In the genomic region with DNA sequence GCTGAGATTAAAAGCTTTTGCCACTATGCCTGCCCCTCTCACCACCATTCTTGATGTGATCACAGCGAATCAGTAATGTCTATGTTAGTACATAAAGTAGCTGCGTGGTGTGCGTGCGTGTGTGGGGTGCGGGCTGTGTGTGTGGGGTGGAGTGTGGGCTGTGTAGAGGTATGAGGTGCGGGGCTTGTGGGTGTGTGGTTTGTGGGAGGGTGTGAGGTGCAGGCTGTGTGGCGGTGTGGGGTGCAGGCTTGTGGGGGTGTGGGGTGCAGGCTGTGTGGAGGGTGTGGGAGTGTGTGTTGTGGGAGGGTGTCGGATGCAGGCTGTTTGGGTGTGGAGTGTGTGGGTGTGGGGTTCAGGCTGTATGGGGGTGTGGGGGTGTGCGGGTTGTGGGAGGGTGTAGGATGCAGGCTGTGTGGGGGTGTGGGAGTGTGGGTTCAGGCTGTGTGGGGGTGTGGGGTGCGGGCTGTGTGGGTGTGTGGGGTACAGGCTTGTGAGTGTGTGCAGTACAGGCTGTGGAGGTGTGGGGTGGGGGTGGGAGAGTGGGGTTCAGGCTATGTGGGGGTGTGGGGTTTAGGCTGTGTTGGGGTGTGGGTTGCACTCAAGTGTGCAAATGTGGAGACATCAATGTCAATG, we compare ENCODE assay signal across 15 mouse cellular contexts. TPM values are rescaled to one million over a fixed set of nuclear protein-coding genes. Genes with fewer than 3 reads are reported as not detected.
DNase-seq lines count a peak whose midpoint lies in the region; ATAC-seq and TF ChIP-seq lines count a peak whose summit lies in the region.
"Had no signal": no experiment of that assay in that cellular context is flagged by ENCODE, and none has a peak within 500 bp of the region (broad histone marks: within the 10 kb centered on the region; RNA-seq: fewer than 3 reads in every experiment).

No protein-coding gene starts in this region.

- no peaks in the 10 kb centered on the region for H3K36me3 ChIP-seq in heart, embryonic 13.5 days
- H3K36me3 ChIP-seq in heart, adult 2 months (ENCODE audit: control insufficient read depth, insufficient read depth, low read length), result no peaks in the 10 kb centered on the region
- no peaks in the 10 kb centered on the region for H3K36me3 ChIP-seq in midbrain, embryonic 12.5 days
- H3K36me3 ChIP-seq in midbrain, embryonic 14.5 days (ENCODE audit: control insufficient read depth, insufficient read depth, low read length), result no peaks in the 10 kb centered on the region
- H3K36me3 ChIP-seq in limb, embryonic 11.5 days (ENCODE audit: control insufficient read depth, insufficient read depth, low read length), result no peaks in the 10 kb centered on the region
- no peaks in the 10 kb centered on the region for H3K36me3 ChIP-seq in stomach, postnatal 0 days (ENCODE audit: control insufficient read depth, insufficient read depth, low read length)
- H3K36me3 ChIP-seq: hindbrain, embryonic 15.5 days had no signal

- no peak overlapping the region for H3K27ac ChIP-seq in heart, embryonic 13.5 days (replicated peaks)
- no peak overlapping the region for H3K27ac ChIP-seq in heart, adult 2 months
- no peak overlapping the region for H3K27ac ChIP-seq in midbrain, embryonic 12.5 days (replicated peaks)
- no peak overlapping the region for H3K27ac ChIP-seq in midbrain, embryonic 14.5 days (replicated peaks; ENCODE audit: low read depth, low read length)
- no peak overlapping the region for H3K27ac ChIP-seq in limb, embryonic 11.5 days (replicated peaks; ENCODE audit: low read depth, low read length)
- H3K27ac ChIP-seq in stomach, postnatal 0 days (replicated peaks), result no peak overlapping the region
- H3K27ac ChIP-seq: hindbrain, embryonic 15.5 days; left cerebral cortex, adult 2 months had no signal

- 87% methylated on average over 10 of the region's 10 CpGs for WGBS in heart, embryonic 13.5 days
- 91% methylated on average over 10 of the region's 10 CpGs for WGBS in heart, adult 2 months
- WGBS in midbrain, embryonic 12.5 days, result 94% methylated on average over 10 of the region's 10 CpGs
- WGBS in midbrain, embryonic 14.5 days, result 97% methylated on average over 10 of the region's 10 CpGs
- WGBS in limb, embryonic 11.5 days, result 92% methylated on average over 10 of the region's 10 CpGs
- 83% methylated on average over 10 of the region's 10 CpGs for WGBS in stomach, postnatal 0 days

- no peak for TF ChIP-seq POLR2A in heart, adult 2 months (IDR thresholded peaks at IDR 0.05; ENCODE audit: insufficient read depth, low read depth, low read length)

- H3K4me2 ChIP-seq in heart, embryonic 13.5 days, result no peak overlapping the region
- H3K4me2 ChIP-seq in midbrain, embryonic 12.5 days (replicated peaks), result no peak overlapping the region
- no peak overlapping the region for H3K4me2 ChIP-seq in midbrain, embryonic 14.5 days (ENCODE audit: low read length)
- H3K4me2 ChIP-seq in limb, embryonic 11.5 days (ENCODE audit: low read depth, severe bottlenecking), result no peak overlapping the region
- no peak overlapping the region for H3K4me2 ChIP-seq in stomach, postnatal 0 days (replicated peaks; ENCODE audit: low read depth)
- H3K4me2 ChIP-seq: hindbrain, embryonic 15.5 days had no signal

- H3K9me3 ChIP-seq in heart, embryonic 13.5 days, result peaks cover 16% of the 10 kb centered on the region; the same call in 1 of the 2 replicates
- H3K9me3 ChIP-seq in midbrain, embryonic 12.5 days, result no peaks in the 10 kb centered on the region
- H3K9me3 ChIP-seq in midbrain, embryonic 14.5 days (ENCODE audit: control insufficient read depth, low read length), result no peaks in the 10 kb centered on the region
- no peaks in the 10 kb centered on the region for H3K9me3 ChIP-seq in limb, embryonic 11.5 days (ENCODE audit: control insufficient read depth, low read length)
- no peaks in the 10 kb centered on the region for H3K9me3 ChIP-seq in stomach, postnatal 0 days (ENCODE audit: control insufficient read depth, low read length)
- H3K9me3 ChIP-seq: hindbrain, embryonic 15.5 days had no signal

- H3K4me3 ChIP-seq in heart, embryonic 13.5 days, result no peak overlapping the region
- H3K4me3 ChIP-seq in heart, adult 2 months, result no peak overlapping the region
- H3K4me3 ChIP-seq in midbrain, embryonic 12.5 days, result no peak overlapping the region
- H3K4me3 ChIP-seq in midbrain, embryonic 14.5 days (replicated peaks; ENCODE audit: low read depth, low read length), result no peak overlapping the region
- no peak overlapping the region for H3K4me3 ChIP-seq in limb, embryonic 11.5 days (ENCODE audit: low read depth, low read length)
- H3K4me3 ChIP-seq in stomach, postnatal 0 days (ENCODE audit: low read depth, low read length), result no peak overlapping the region
- H3K4me3 ChIP-seq: hindbrain, embryonic 15.5 days; left cerebral cortex, adult 2 months; myocyte had no signal

- no peak for TF ChIP-seq EP300 in heart, adult 2 months (IDR thresholded peaks at IDR 0.05; ENCODE audit: insufficient read depth, low read depth, low read length)
- TF ChIP-seq EP300 in stomach, postnatal 0 days (optimal IDR thresholded peaks at IDR 0.05), result no peak

- H3K27me3 ChIP-seq in heart, embryonic 13.5 days (replicated peaks), result no peaks in the 10 kb centered on the region
- no peaks in the 10 kb centered on the region; the same call in 1 of the 2 replicates for H3K27me3 ChIP-seq in heart, adult 2 months (ENCODE audit: control insufficient read depth, insufficient read depth, low read length)
- no peaks in the 10 kb centered on the region for H3K27me3 ChIP-seq in midbrain, embryonic 12.5 days
- no peaks in the 10 kb centered on the region for H3K27me3 ChIP-seq in midbrain, embryonic 14.5 days (ENCODE audit: control insufficient read depth, insufficient read depth, low read length)
- H3K27me3 ChIP-seq in limb, embryonic 11.5 days (ENCODE audit: control insufficient read depth, insufficient read depth, low read length), result no peaks in the 10 kb centered on the region
- H3K27me3 ChIP-seq in stomach, postnatal 0 days (ENCODE audit: control insufficient read depth, insufficient read depth, low read length), result no peaks in the 10 kb centered on the region
- H3K27me3 ChIP-seq: hindbrain, embryonic 15.5 days had no signal

- DNase-seq in heart, adult 2 months, result no peak
- DNase-seq in midbrain, embryonic 14.5 days, result no peak
- no peak for DNase-seq in limb, embryonic 11.5 days (ENCODE audit: low spot score)
- no peak for DNase-seq in stomach, postnatal 0 days (ENCODE audit: low spot score)
- DNase-seq in adrenal gland, postnatal 25 days, result no peak
- DNase-seq in thymus, postnatal 0 days (ENCODE audit: low spot score), result no peak
- DNase-seq: cerebellum, adult 9-11 months; kidney, postnatal 14 days; lung, postnatal 10 days; thymus, postnatal 14 days had no signal

- peaks cover 7% of the 10 kb centered on the region for H3K4me1 ChIP-seq in heart, embryonic 13.5 days
- H3K4me1 ChIP-seq in heart, adult 2 months (ENCODE audit: control insufficient read depth, insufficient read depth, low read length), result no peaks in the 10 kb centered on the region
- H3K4me1 ChIP-seq in midbrain, embryonic 12.5 days, result no peaks in the 10 kb centered on the region
- no peaks in the 10 kb centered on the region for H3K4me1 ChIP-seq in midbrain, embryonic 14.5 days (ENCODE audit: control insufficient read depth, insufficient read depth, low read length)
- peaks cover 3% of the 10 kb centered on the region; the same call in 1 of the 2 replicates for H3K4me1 ChIP-seq in limb, embryonic 11.5 days (ENCODE audit: control insufficient read depth, insufficient read depth, low read length)
- no peaks in the 10 kb centered on the region for H3K4me1 ChIP-seq in stomach, postnatal 0 days (replicated peaks; ENCODE audit: control insufficient read depth, insufficient read depth)
- H3K4me1 ChIP-seq: hindbrain, embryonic 15.5 days had no signal

- no peak overlapping the region for H3K9ac ChIP-seq in heart, embryonic 13.5 days
- no peak overlapping the region for H3K9ac ChIP-seq in heart, adult 2 months (ENCODE audit: low read depth, low read length)
- no peak overlapping the region for H3K9ac ChIP-seq in midbrain, embryonic 12.5 days (replicated peaks)
- H3K9ac ChIP-seq in midbrain, embryonic 14.5 days (replicated peaks; ENCODE audit: low read length), result no peak overlapping the region
- no peak overlapping the region for H3K9ac ChIP-seq in limb, embryonic 11.5 days (ENCODE audit: low read length)
- H3K9ac ChIP-seq in stomach, postnatal 0 days (ENCODE audit: low read length), result no peak overlapping the region
- H3K9ac ChIP-seq: hindbrain, embryonic 15.5 days had no signal

- intact Hi-C loops in heart, adult 2 months (cut with DNase I), result no loop called here

- no peak for TF ChIP-seq CTCF in heart, adult 2 months (IDR thresholded peaks at IDR 0.05)
- no peak for TF ChIP-seq CTCF in stomach, postnatal 0 days (IDR thresholded peaks at IDR 0.05; ENCODE audit: low read depth)

- no peaks in the 10 kb centered on the region for H3K79me2 ChIP-seq in heart, adult 2 months (replicated peaks; ENCODE audit: control insufficient read depth, insufficient read depth, low read length)

- ATAC-seq in heart, embryonic 13.5 days (ENCODE audit: extremely low read depth, insufficient number of reproducible peaks, low FRiP score, low TSS enrichment), result peak; percentile 31; the same call in 1 of the 2 replicates
- peak; percentile 44 for ATAC-seq in midbrain, embryonic 12.5 days (ENCODE audit: low FRiP score, low read depth)
- no peak for ATAC-seq in midbrain, embryonic 14.5 days (ENCODE audit: low FRiP score, low TSS enrichment)
- peak; percentile 37; the same call in 1 of the 2 replicates for ATAC-seq in limb, embryonic 11.5 days (ENCODE audit: insufficient number of reproducible peaks, low FRiP score, low TSS enrichment, low read depth)
- ATAC-seq in stomach, postnatal 0 days (ENCODE audit: low FRiP score, low TSS enrichment), result peak; percentile 45; the same call in 1 of the 2 replicates

RNA-seq across cellular contexts. Expression of gene Prdm2, which starts 19.1 kb away (rescaled TPM):
- polyA plus RNA-seq in heart, embryonic 13.5 days (2015; fragmentation: Nextera tagmentation; extraction: Ambion mirVana), result 7.0 and 7.5 TPM in 2 replicates
- 10 to 100 TPM; 20.1 to 22.0 TPM for total RNA-seq in heart, adult 2 months (2021)
- 9.3 and 12.4 TPM in 2 replicates for polyA plus RNA-seq in heart, adult 2 months (2012; rRNA removed)
- 20.6 and 21.7 TPM in 2 replicates for polyA plus RNA-seq in midbrain, embryonic 12.5 days (2016; fragmentation: Nextera tagmentation; extraction: Ambion mirVana)
- polyA plus RNA-seq in midbrain, embryonic 14.5 days (2014; fragmentation: Nextera tagmentation; extraction: Ambion mirVana), result 15.0 and 22.0 TPM in 2 replicates
- 15.8 and 16.9 TPM in 2 replicates for polyA plus RNA-seq in limb, embryonic 11.5 days (2014; fragmentation: Nextera tagmentation; extraction: Ambion mirVana)
- polyA plus RNA-seq in stomach, postnatal 0 days (2015; fragmentation: Nextera tagmentation; extraction: Ambion mirVana), result 4.7 and 5.0 TPM in 2 replicates
- total RNA-seq in adrenal gland, postnatal 25 days (2021), result 32.4 and 32.5 TPM in 2 replicates
- polyA plus RNA-seq in thymus, postnatal 0 days (2015; fragmentation: Nextera tagmentation; extraction: Ambion mirVana), result 8.9 and 9.6 TPM in 2 replicates
